ENCODE assay signal across 8 mouse cellular contexts in the genomic region with DNA sequence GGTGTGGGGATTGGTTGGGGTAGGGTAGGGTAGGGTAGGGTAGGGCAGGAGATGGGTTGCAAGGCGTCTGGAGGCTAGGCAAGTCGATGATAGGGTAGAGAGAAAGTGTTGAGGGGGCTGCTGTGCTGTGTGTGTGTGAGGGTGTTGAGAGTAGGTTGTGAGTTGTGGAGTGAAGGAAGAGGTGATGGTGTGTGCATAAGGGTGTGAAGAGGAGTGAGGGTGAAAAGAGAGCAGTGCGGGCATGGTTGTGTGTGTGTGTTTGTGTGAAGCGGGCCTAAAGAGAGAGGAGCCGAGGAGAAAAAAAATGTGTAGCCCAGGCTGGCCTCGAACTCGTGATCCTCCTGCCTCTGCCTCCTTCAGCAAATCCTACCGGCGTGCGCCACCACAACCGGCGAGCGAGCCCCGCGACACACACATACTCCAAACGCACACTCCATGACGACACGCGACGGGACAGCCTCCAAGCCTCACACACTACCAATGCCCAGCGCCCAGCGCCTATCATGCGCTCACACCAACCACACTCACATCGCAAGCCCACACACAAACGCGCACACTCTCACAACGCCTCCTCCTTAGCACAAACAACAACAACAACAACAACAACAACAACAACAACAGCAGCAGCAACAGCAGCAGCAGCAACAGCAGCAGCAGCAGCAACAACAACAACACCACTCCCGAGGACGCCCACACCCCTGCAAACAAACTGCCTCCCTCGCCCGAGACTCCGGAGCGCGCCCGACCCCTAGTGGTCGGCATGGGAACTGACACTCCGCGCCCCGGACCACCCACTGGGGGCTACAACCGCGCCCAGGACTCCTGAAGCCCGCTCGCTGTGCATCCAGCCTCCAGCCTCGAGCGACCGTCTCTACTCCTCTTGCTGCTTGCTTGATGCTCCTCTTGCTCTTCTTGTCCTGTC. TPM values are rescaled to one million over a fixed set of nuclear protein-coding genes. Genes with fewer than 3 reads are reported as not detected.
A peak's percentile ranks its signal among the peaks of the same experiment; 100 is the strongest.
DNase-seq lines count a peak whose midpoint lies in the region; ATAC-seq lines count a peak whose summit lies in the region.

No protein-coding gene starts in this region.

- peak; percentile 91 for DNase-seq in R1 (ENCODE audit: low read depth, low spot score)
- peak; percentile 98 to 99 for DNase-seq in cerebellum, postnatal 25 days
- peak; percentile 100 for DNase-seq in frontal cortex, postnatal 25 days (ENCODE audit: low spot score in 2 of 2)
- DNase-seq in hindbrain, embryonic 14.5 days (ENCODE audit: low spot score): peak; percentile 96
- DNase-seq in left cerebral cortex, adult 11 months (ENCODE audit: low spot score): peak; percentile 95
- peak; percentile 94 to 97 for DNase-seq in lung, postnatal 4 days
- DNase-seq in retina, postnatal 7 days (ENCODE audit: low read depth, low spot score): peak; percentile 86
- DNase-seq in urinary bladder, adult 2 months (ENCODE audit: low spot score): peak; percentile 97

- H3K4me2 ChIP-seq in hindbrain, embryonic 14.5 days (replicated peaks): peak overlapping the region; percentile 73

- H3K9ac ChIP-seq in hindbrain, embryonic 14.5 days: peak overlapping the region; percentile 71

- no peaks in the 10 kb centered on the region for H3K4me1 ChIP-seq in hindbrain, embryonic 14.5 days (replicated peaks; ENCODE audit: control insufficient read depth, insufficient read depth, low read length)

- no peaks in the 10 kb centered on the region for H3K27me3 ChIP-seq in hindbrain, embryonic 14.5 days (ENCODE audit: control insufficient read depth, insufficient read depth, low read length)

- peak; percentile 97 for ATAC-seq in hindbrain, embryonic 14.5 days (ENCODE audit: low FRiP score)

- H3K36me3 ChIP-seq in hindbrain, embryonic 14.5 days (replicated peaks; ENCODE audit: control insufficient read depth, insufficient read depth): no peaks in the 10 kb centered on the region

- H3K27ac ChIP-seq in hindbrain, embryonic 14.5 days: peak overlapping the region; percentile 68; the same call in 1 of the 2 replicates

- 4% methylated on average over 45 of the region's 46 CpGs for WGBS in hindbrain, embryonic 14.5 days

- H3K4me3 ChIP-seq in hindbrain, embryonic 14.5 days (replicated peaks; ENCODE audit: low read length): peak overlapping the region; percentile 75

- no peaks in the 10 kb centered on the region for H3K9me3 ChIP-seq in hindbrain, embryonic 14.5 days (ENCODE audit: control insufficient read depth, low read length)

RNA-seq across cellular contexts. Expression of gene Ezh2, which starts 55.6 kb away (rescaled TPM):
- polyA plus RNA-seq in hindbrain, embryonic 14.5 days (2014; fragmentation: Nextera tagmentation; extraction: Ambion mirVana): 51.2 and 55.1 TPM in 2 replicates
- polyA plus RNA-seq in urinary bladder, adult 2 months (2012; rRNA removed): 23.6 and 31.8 TPM in 2 replicates

Comparison
In these comparisons a context has a peak if more than half of its experiments do, and no peak if none do; other contexts are left out.
1. Peak in every context shown above with its lines: DNase-seq, ATAC-seq, H3K4me3 ChIP-seq and H3K27ac ChIP-seq.